Mouse (Mus musculus) lung, postnatal 4 days (tissue): ENCODE results near the gene Gm45208.
"Not testable (repeated sequence)": the region's sequence is repeated elsewhere in the genome, so short reads cannot be mapped to it uniquely, and the experiment has no call there.

Experiments used
- DNase-seq, 2 experiments: peaks; one replicate each; pipeline ENCODE4 v3.0.0; 2021

Gene Gm45208

DNA sequence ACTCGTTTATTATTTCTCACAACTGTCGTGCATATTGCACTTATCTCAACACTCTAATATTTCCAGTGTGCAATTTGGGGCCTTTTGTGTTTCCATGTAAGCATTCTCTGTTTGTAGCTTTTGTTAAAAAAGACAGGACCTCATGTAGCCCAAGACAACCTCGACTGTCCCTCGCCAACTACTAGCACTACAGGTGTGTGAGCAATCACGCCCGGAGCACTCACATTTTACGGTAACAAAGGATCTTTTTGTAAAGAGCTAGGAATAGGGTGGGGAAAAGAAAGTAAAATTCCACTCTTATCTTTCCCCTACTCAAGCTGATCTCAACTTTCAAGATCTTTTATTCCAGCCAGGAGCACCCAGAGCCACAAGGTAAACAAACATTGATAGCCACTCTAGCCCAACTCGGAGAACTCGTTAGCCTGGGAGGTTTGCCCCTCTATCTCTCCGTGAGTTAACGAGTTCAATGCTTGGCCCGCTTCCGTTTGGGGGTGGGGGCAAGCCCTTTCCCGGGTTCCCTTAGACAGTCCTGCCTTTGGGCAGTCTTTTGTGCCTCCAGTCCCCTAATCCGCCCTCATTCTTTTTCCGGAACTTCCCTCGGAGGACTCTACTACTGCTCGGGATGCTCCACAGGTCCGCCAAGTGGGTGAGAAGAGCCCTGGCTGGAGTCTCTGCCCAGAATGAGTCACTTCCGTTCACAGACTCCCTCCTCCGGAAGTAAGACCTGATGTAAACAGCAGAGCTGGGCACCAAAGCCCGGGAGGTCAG lies at the start of gene Gm45208:
Gene Gm45208 (plus strand): TSS at position 732 of the 768 bp plus-strand sequence.
- peak; percentile 74 to 81 for DNase-seq

DNA sequence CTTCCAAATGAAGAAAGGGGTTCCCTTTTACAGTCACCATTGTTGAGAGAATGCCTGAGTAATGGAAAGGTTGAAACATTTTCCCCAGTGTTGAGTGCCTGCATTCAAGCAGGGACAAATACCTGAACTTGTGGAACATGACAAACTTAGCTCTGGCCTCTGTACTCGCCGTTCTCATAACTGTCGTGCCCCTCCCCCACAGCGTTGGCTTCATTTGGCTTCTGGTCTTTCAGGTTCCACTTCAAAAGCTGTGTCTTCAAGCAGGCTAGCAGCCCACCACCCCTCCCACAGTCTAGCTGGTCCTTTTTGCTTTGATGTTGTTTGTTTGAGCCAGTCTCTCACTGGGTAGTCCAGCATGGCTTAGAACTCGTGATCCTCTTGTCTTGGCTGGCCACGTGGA lies 49.3 kb upstream of the Gm45208 start:
- DNase-seq = peak in 1 of 2 experiments; percentile 39

GRCm38 (mm10) chrX:7673578-7674281 lies 48.3 kb upstream of the Gm45208 start:
- peak; percentile 40 to 52 for DNase-seq

- DNase-seq = peak; percentile 26 to 38
Measured at GRCm38 (mm10) chrX:7674284-7675000, 47.6 kb upstream of the Gm45208 start.

- no peak for DNase-seq
Measured at GRCm38 (mm10) chrX:7675001-7675380, 47.1 kb upstream of the Gm45208 start.

DNA sequence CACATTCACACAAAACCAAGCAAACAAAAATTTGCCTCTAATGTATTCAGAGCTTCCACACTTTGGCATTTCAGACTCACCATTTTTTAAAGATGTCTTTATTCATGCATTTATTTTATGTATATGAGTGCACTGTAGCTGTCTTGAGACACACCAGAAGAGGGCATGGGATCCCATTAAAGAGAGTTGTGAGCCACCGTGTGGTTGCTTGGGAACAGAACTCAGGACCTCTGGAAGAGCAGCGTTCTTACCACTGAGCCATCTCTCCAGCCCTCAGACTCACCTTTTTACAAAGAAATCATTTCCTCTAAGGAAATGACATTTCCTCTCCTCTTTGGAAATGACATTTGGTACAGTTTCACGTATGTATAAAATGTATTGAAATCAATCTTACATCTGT lies 43.1 kb upstream of the Gm45208 start:
- no peak for DNase-seq

DNA sequence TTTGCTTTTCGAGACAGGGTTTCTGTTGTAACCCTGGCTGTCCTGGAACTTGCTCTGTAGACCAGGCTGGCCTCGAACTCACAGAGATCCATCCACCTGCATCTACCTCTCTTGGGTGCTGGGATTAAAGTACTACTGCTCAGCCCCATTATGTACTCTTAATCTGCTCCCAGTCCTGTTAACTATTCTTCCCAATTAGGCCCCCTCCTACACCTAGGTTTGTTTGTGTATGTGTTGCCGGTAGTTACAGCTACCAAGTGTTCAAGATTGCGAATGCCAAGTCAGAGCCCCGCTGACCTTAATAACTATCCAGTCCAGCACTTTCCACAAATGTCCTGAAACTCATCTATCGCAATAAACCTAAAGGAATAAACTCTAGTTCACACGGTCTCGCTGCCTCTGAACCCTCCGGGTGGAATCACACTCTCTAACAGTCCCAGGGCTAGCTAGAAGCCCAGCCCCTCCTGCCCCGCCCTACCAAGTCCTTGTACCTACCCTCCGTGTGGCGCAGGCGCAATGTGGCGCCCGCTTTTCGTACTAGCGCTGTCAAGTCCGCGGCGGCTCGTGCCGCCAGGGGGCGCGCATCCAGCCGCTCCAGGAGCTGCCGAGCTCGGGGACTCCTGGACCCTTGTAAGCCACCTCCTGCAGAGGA lies 42.5 kb upstream of the Gm45208 start:
- DNase-seq = peak; percentile 92 to 95

- no peak for DNase-seq
Measured at GRCm38 (mm10) chrX:7680057-7680412, 42.0 kb upstream of the Gm45208 start.

- peak in 1 of 2 experiments; percentile 37 for DNase-seq
Measured at GRCm38 (mm10) chrX:7680864-7681263, 41.2 kb upstream of the Gm45208 start, which contains the start of gene Magix. Magix (minus strand) TSS chrX:7681251.

DNA sequence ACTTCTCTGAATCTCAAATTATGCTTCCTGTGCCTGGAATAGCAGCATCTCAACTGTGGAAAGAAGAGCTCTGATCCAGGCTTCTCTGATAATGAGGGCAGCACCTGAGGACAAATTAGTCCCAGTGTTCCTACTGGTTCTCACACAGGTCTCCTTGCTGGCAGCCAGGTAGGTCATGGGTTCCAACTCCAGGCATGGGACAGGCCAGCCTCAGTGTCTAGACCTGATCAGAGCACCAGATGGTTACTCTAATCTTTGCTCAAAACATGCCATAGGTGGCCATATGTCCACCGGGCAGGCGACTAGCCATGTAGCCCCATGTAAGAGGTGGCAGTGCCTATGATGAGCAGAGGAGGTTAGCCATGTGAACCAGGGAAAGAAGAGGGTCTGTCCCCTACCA lies 33.7 kb upstream of the Gm45208 start:
- no peak for DNase-seq

DNA sequence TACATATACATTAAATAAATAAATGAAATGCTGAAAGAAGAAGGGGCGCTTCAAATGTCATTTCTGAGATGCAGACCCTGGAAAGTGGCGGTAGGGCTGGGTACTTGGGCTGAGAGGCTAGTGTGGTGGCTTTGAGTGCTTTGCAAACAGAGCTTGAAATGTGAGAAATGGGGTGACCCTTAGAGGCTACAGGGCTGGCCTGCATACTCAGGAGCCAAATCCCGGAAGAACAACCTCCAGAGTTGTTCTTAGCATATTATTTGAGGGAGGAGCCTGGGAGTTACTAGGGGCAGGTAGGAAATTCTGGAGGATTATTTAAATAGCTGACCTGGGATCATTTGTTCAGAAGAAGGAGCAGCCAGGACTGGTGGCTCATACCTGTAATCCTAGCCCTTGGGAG lies 31.6 kb upstream of the Gm45208 start:
- peak in 1 of 2 experiments; percentile 34 for DNase-seq

- DNase-seq = peak in 1 of 2 experiments; percentile 34
Measured at GRCm38 (mm10) chrX:7692862-7693261, 29.2 kb upstream of the Gm45208 start.

- DNase-seq = no peak
Measured at GRCm38 (mm10) chrX:7696520-7696919, 25.5 kb upstream of the Gm45208 start.

DNA sequence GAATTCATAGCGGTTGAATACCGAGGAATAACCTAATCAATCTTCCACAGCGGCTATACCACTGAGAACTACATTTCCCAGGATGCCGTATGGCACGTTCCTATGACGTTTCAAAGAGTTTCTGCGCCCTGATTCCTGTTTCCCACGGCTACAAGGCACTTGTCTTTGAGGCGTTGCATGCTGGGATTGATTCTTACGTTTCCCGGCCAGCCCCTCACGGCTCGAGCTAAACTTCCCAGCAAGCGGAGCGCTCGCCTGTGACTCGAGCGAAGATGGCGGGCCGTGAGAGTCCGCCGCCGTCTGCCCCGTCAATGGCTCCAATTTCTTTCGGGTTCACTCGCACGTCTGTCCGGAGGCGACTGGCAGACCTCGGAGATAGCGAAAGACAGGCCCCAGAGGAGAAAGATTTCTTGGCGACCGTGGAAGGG lies 25.1 kb upstream of the Gm45208 start, which contains the start of gene Gpkow:
Gene Gpkow (plus strand): TSS at position 178 of the 428 bp plus-strand sequence.
- peak; percentile 86 to 89 for DNase-seq

- not testable (repeated sequence) for DNase-seq
Measured at GRCm38 (mm10) chrX:7713764-7714134, 8.3 kb upstream of the Gm45208 start.

DNA sequence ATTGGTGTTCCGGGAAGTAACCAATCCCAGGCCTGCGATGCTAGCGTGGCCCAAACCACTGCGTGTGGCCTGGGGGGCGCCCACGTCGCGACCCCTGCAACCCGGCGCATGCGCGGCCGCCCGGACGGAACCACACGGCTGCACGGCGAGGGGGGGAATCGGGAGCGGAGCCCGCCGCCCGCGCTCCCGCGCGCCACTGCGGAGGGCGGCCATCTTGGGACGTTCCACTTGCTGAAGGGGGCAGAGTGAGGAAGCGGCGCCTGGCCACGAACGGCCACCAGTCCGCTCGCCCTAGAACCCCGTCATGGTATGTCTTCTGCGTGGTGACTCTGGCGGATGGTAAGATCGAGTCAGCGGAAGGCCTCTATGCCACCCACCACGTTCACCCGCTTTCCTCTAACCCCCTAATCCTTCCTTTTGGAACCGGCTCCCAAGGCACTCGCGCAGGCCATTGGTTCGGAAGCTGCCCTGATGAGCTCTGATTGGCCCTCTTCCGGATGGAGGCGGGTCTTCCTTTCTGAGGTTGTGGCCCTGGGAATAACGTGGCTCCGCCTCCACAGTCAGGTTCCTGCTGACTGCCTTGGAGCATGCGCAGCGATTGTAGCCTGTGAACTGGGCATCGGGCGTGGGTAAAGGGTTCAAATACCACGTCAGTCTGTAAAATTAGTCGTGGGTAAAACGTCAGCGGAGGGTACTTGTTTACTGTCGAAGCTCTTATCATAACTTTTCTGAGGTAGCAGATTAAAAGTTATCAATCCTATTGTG lies 7.7 kb upstream of the Gm45208 start, which contains the start of gene Wdr45:
Gene Wdr45 (plus strand): TSS at position 199 of the 765 bp plus-strand sequence.
- DNase-seq = peak; percentile 93 to 97

GRCm38 (mm10) chrX:7716058-7716457 lies 6.0 kb upstream of the Gm45208 start:
- DNase-seq = not testable (repeated sequence)

DNA sequence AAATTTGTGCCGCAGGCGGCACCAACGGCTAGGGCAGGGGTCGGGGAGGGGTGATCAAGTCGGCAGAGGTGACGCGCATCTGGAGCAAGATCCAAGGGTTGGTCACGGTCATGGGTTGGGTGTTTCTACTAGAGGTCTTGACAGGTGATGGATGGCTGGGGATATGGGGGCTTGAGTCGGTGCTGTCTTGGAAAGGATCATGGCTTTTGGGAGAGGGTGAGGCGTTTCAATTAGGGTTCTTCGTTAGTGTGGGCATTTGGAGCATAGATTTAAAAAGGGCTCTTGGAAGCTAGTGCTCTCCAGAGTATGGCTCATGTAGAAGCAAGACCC lies 202 bp downstream of the Gm45208 start:
- no peak for DNase-seq

DNA sequence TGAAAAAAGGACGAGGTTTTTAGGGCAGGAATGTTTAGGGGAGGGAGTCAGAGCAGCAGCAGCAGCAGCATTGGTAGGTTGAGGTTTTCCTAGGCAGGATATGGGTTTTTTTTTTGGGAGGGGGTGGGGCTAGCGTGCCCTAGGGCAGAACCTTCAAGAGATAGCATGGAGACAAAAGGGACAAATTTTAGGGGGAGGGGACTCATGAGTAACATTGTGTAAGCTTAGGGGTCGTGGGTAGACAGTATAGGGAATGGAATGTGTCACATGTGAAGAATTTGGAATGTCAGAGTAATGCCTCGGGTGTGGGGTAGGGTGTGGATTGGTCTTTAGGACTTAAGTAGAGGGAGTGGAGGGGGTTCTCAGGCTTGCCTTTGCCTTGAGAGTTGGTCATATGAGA lies 646 bp downstream of the Gm45208 start:
- no peak for DNase-seq

- DNase-seq = peak in 1 of 2 experiments; percentile 60
Measured at GRCm38 (mm10) chrX:7724135-7724534, 2.1 kb downstream of the Gm45208 start.

DNA sequence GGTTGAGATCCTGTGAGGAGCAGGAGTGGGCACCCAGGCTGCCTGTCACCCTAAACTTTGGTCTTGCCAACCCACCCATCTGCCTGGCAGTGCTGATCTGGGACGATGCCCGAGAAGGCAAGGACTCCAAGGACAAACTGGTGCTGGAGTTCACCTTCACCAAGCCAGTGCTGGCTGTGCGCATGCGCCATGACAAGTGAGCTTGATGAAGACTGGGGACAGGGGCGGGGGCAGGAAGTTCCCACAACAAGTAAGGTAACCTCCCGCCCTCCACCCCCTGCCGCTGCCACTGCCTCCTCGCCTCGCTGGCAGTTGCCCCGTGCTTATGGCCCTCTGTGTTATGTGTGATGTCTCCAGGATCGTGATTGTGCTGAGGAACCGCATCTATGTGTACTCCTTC lies 3.8 kb downstream of the Gm45208 start:
- no peak for DNase-seq

DNA sequence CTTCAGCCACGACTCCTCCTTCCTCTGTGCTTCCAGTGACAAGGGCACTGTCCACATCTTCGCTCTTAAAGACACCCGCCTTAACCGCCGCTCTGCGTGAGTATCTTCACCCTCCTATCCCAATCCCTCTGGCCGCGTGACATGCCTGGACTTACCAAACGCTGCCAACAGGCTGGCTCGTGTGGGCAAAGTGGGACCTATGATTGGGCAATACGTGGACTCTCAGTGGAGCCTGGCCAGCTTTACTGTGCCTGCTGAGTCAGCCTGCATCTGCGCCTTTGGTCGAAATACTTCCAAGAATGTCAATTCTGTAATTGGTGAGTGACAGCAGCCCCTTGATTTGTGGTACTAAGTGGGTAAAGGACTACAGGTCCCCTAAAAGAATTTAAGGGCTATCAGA lies 5.1 kb downstream of the Gm45208 start:
- peak in 1 of 2 experiments; percentile 31 for DNase-seq
